Mouse (Mus musculus): Measurements from ENCODE around the gene Slc38a10. TPM values are rescaled to one million over a fixed set of nuclear protein-coding genes. Genes with fewer than 3 reads are reported as not detected.

Slc38a10 gene
- total RNA-seq, 2 experiments from 2014 or later, result 88.6 to 100 TPM

DNA sequence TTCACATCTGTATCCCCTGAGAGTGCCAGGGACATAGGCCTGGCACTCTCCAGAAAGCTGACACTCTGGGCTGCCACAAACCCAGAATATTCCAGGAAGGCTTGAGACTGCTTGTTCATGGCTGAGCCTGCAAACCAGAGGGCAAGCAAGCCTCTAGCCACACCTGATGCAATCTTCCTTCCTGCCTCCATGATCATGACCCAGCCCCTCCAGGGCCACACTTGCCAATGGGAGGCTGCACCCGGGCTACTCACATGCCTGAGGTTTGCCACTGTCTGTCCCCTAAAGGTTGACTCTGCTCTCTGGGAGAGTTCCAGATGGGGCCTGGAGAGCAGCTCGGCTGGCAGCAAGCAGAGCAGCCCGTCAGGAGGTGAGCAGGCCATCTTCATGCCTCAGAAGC lies 30.2 kb upstream of the Slc38a10 start:
- DNase-seq (ENCODE audit: low spot score in 2 of 2), result no peak

DNA sequence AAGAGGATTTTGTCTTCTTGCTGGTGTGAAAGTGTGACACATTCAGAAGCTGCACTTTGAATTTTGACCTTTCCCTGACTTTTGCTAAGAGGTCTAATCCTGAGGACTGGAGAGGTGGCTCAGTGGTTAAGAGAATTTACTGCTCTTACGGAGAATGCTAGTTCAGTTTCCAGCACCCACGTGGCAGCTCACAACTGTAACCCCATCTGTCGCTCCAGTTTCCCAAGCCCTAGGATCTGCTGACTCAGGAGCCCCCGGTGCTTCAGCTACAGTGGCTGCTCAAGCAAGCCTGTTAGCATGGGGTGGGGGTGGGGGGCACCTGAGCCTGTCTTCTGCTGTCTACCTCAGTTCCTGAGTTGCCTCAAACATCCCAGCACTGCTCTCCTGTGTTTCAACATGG lies 28.2 kb upstream of the Slc38a10 start:
- DNase-seq (ENCODE audit: low spot score in 2 of 2), result no peak

DNA sequence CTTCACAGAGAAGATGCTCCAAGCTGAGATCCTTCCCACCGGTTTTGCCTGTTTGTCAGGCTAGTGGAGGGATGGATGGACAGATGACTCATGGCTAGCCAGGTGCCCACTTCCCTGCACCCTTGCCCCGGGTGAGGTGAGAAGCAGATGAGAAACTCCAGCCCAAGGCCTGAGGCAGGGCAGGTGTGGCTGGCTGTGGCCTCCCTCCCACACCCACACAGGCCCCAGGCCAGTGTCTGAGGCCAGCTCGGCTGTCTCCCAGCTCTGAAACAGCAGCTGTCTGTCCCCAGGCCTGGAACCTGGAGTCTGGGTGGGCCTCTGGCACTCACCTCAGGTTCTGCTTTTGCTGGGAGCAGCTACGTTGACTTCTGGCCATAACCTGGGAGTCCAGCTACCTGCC lies 24.8 kb upstream of the Slc38a10 start:
- DNase-seq (ENCODE audit: low spot score in 2 of 2), result no peak

DNA sequence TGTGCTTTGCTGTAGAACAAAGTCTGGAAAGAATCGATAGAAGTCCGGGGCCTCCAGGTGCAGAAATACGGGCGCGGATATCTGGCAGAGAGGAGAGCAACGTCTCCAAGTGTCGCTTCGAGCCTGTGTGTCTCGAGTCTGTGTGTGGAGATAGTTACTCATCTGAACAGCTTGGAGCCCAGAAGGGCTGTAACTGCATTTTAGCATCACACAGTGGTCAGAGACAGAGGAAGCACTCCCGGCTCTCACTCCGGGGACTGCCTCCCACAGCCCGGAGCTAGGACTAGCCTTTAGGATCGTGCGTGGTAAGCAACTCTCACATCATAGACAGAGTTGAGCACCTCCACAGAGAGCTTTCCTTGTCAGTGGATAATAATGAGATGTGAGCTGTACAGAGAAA lies 22.1 kb upstream of the Slc38a10 start:
- no peak for DNase-seq (ENCODE audit: low spot score in 2 of 2)

DNA sequence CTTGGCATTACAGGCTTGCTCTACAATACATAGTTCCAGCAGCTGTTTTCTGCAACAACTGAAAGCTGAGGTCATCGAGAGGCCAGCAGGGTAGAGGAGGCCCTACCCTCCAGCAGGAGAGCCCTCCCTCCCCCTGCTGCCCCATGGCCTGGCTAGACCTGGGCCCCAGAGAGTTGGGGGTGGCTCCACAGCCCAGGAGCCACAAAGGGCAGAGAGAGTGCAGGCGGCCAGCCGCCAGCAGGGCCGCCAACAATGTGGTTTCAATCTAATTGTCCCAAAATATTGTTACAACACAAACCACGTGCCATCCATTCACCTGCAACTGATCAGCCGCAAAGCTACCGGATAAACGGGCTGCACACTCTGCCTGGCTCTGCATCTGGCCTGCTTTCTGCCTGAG lies 20.0 kb upstream of the Slc38a10 start:
- no peak for DNase-seq (ENCODE audit: low spot score in 2 of 2)

DNA sequence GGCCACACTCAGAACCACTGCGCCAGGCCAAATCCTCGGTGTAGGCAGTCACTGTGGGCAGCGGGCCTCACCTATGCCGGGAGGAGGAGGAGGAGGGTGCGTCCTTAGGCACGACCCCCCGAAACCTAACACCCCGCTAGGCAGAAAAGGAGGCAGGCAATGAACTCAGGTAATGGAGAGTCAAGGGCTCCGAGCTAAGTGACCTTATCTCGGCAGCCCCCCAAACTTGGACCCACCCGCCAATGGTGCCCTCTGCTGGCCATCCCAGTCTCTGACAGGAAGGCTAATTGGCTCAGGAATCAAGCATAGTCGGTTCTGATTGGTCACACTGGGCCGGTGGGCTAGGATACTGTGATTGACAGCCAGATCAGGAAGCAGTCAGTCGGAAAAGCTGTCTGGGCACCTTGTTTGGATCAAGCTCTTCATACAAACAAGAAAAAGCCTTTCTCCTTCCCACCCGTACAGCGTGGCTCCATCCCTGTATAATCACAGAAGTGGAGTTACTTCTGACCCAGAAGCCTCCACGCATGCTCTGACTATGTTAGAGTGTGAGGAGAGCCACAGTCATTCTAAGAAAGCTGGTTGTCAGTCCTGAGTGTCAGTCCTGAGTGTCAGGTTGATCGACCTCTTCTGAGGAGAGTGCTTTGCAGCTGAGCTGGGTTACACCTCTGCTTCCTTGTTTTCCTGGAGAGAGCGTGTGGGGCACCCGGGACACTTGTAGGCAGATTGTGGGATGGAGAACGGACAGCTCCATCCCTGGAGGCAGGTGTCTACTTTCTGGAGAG lies 18.3 kb upstream of the Slc38a10 start:
- DNase-seq (ENCODE audit: low spot score in 2 of 2), result peak in 1 of 2 experiments; percentile 70

DNA sequence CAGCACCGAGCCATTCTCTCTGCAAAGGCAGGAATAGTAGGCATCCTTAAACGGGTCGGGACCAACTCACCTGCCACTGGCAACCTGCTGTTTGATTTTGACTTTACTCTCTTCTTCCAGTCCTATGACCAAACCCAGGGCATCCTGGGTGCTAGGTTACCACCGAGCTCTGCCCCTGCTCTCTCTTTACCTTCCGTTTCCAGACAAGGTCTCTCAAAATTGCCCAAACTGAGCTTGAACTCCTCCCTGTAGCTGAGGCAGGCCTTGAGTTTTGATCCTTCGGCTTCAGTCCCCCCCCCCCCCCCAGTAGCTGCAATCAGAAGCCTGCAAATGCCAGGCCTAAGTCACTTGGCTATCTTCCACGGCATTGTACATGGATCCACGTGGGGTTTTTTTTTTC lies 17.4 kb upstream of the Slc38a10 start:
- DNase-seq (ENCODE audit: low spot score in 2 of 2), result no peak

DNA sequence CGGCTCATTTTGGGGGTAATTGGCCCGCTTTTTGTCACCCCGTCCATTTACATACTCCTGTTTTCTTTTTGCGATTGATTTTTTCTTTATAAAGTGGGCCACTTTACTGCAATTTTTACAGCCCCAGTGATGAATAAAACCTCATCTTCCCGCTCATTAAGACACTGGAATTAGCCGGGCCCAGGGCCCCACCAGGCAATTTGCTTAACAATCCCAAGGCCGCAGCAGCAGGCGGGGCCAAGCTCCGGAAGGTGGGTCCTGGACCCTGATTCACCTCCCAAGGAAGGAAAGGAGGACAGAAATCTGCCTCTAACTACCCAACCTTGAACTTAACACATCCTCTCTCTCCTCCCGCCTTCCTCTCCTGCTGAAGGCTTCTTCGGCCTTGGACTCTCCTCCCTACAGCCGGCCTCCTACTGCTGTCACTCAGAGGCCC lies 16.8 kb upstream of the Slc38a10 start:
- DNase-seq (ENCODE audit: low spot score in 2 of 2), result no peak

DNA sequence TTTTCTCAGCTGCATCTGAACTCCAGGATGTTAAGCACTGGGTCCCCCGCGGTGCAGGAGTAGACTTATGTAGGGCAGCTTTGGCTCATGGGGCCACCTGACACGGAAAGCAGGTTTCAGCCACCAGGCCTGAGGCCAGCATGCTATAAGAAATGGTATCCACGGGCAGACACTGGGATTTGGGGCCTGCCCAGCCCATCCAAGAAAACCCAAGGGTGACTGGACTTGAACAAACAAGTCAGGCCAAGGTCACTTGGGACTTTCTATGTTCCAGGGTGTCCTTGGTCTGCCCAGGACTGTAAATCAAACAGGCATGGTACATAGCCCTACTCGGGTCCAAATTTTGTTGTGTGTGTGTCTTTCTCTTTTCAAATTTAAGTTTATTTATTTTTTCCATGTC lies 15.9 kb upstream of the Slc38a10 start:
- DNase-seq (ENCODE audit: low spot score in 2 of 2), result no peak

DNA sequence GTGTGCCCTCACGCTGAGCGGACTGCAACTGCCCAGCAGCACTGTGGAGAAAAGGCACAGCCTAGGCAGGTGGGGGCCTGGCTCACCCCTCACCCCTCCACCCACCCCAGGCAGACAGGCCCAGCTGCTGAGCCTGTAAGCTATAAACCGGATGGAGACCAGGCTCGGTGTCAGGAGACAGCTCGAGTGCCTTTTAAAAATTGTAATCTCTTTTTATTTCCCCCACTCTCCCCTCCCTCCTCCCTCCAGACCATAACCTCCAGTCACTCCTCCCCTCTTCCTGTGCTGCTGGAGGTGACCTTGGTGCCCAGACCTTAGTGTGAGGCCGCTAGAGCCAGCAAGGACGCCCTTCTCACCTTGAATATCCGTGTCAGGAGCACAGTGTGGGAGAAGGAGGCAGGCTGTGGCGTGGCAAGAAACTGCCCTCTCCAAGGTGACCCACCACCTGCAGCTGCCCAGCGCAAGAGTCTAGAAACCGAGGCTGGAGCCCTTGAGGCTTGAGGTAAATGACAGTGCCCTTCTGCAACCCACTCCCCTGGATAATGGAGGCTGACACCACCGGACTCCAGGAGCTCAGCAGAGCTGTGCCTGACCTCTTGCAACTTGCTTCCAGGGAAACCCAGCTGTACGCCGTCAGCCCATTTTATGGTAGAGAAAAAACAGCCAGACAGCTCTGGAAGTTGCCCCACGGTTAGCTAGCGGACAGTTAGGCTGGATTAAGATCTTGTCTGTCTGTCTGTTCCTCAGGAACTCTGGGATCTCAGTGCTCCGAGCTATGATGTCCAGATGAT lies 13.5 kb upstream of the Slc38a10 start:
- DNase-seq (ENCODE audit: low spot score in 2 of 2), result no peak

DNA sequence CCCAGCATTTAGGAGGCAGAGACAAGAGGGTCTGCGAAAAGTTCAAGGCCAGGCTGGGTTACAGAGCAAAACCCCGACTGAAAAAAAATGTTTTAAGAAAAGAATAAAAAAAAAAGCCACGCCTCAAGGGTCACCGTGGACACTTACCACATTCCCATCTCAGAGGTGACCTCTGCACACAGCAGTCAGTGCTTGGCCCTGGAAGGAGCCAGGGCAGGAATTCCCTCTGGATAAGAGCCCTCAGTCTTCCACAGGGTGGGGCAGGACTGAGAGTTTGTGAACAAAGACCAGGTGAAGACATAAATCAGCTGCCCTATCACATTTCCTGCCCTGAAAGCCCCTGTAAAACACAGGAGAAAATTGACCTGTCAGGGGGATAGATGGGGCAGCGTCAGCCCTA lies 12.9 kb upstream of the Slc38a10 start:
- no peak for DNase-seq (ENCODE audit: low spot score in 2 of 2)

DNA sequence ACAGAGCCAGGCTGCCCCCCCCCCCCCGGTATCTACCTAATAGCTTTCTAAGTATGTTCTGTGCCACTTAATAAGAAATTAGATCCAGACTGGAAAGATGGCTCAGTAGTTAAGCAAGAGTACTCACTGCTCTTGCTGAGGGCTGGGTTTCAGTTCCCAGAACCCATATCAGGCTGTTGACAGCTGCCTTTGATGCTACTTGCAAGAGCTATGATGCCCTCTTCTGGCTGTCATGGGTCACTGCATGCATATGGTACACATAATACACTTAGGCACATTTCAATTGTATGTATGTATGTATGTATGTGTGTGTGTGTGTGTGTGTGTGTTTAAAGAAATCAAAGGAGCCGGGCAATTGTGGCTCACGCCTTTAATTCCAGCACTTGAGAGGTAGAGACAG lies 12.1 kb upstream of the Slc38a10 start:
- DNase-seq (ENCODE audit: low spot score in 2 of 2), result no peak

DNA sequence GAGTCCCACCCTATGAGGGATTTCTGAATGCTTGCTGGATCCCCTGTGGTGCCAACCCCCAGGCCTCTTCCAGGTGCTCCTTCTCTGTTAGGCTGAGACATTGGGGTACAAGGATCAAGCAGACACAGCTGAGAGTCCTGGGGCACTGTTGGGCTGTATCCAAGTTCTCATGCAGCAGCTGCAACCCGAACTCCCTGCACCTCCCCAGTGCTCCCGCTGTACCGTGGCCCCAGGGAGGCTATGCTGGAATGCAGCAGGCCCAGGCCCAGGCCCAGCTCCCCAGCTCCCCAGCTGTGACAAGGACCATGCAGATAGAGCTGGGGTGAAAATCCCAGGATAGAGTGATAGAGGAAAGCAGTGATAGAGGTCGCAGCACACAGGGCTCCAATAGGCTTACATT lies 10.1 kb upstream of the Slc38a10 start:
- DNase-seq (ENCODE audit: low spot score in 2 of 2), result no peak

DNA sequence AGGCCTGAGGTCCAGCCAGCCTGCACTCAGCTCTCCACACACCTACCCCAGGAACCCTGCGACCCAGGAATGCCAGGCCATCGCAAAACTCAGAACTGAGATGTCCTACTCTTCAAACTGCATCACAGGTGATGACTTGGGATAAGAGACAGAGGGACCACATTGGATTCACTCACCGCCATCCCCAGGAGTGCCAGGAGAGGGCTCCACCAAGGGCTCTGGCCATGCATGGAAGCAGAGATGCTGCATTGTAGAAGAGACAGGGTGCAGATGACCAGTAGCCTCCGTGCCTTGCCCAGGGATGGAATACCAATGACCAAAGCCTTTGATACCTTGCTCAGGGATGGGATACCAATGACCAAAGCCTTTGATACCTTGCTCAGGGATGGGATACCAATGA lies 9.3 kb upstream of the Slc38a10 start:
- DNase-seq (ENCODE audit: low spot score in 2 of 2), result no peak

DNA sequence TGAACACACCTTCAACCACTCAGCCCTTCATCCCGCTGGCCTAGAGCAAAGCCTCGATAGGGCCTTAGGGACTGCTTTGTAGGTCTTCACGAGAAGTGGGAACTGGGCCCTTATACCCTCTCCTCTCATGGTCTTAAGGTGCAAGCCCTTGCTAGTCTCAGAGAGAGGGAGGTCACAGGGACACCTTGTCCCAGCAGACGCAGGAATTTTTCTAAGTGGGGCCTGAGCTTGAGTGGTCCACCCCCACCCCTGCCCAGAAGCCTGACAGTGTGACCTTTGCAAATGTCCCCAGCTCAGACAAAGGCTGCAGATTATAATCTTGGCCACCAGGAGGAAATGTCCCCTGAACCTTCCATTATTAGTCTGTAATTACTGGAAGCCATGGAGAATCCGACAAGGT lies 8.5 kb upstream of the Slc38a10 start:
- DNase-seq (ENCODE audit: low spot score in 2 of 2), result no peak

DNA sequence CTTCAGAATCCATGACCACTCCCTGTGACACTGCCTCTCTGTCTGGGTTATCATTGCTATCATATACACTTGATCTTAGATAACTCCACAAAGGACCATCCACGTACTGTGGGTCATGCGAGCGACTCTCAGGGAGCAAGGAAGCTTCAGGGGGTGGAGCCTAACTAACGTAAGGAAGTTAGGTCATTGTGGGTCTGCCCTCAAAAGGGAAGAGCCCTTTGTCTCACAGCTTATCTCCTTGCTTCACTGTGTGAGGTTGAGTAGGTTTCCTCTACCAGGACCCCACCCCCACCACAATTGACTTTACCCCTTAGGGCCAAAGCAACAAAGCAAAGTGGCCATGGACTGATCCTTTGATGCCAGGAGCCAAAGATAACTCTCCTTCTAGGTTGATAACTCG lies 7.7 kb upstream of the Slc38a10 start:
- no peak for DNase-seq (ENCODE audit: low spot score in 2 of 2)

DNA sequence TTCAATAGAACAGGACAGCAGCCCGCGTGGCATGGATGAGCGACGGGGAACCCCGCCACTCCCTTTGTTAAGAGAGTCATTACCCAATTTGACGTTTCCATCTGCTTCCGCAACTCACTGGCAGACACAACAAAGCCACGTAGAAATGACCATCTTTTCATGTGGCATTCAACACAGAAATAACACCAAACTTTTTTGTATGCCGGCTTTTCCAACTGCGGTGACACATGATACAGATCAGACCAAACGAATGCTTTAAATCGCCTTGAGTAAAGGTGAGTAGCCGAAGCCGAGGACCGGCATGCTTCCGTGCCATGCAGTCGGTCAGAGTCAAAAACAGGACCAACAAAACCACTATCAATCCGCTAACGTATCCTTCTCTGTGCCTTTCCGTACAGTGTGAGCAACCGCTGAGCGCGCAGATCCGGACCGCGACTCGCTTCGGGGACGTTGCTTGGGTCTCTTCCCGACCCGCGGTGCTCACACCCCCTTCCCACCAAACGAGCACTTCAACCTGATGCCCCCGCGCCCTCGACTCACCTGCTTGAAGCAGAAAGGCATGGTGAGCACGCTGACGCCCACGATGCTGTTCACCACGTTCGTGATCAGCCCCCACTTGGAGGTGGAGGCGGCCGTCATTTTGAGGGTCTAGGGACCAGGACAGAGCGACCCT lies 570 bp downstream of the Slc38a10 start:
- DNase-seq (ENCODE audit: low spot score in 2 of 2), result peak in 1 of 2 experiments; percentile 41

DNA sequence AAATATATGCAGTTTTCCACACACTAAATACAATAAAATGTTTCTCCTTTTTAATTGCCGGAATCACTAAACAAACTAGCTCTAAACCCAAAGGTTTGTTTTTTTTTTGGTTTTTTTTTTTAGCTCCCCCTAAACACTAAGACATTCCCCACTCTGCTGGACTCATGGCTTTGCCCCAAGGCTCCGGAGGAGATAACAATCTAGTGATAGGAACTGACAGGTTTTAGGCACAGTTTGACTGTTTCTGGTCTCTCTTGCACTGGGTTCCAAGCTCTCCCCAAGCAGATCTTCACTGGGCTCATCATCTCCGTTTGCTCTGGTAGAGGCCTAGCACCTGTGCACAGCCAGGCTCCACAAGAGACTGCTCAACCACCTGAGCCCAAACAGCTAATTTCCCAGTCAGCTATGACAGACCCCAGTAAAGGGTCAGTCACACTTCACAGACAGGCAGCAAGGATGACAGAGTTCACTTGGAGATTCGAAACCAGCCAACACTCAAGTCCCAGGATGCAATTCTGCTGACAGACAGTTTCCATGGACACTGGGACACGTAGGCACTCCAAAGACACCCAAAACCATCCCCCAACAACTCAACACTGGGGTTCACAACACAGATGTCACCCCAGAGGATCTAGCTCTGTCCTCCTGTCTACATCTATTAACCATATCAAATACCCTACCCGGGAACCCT lies 1.5 kb downstream of the Slc38a10 start:
- DNase-seq (ENCODE audit: low spot score in 2 of 2), result no peak

DNA sequence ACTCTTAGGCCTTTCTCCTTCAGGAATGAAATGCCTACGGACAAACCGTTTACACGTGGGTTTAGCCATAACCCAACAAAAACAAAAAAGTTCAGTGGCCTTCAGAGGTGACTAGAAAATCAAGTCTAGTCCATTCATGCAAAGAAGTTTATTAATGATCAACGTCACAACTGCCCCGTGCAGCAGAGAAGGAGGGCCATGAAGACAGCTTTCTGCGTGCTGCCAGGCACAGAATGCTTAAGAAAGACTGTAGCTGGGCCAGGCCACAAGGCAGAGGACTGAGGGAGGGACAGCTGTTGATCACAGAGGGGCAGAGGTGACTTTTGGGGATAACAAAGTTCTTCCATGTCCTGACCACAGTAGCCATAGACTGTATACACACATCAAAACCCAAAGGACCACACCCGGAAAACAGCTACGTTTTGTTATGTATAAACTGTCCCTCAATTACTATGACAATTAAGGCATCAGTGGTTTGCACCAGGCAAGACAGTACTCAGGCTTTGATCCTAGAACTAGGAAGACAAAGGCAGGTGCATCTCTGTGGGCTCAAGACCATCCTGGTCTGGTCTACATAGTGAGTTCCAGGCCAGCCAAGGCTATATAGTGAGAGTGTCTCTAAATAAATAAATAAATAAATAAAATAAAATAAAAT lies 2.8 kb downstream of the Slc38a10 start:
- DNase-seq (ENCODE audit: low spot score in 2 of 2), result no peak

DNA sequence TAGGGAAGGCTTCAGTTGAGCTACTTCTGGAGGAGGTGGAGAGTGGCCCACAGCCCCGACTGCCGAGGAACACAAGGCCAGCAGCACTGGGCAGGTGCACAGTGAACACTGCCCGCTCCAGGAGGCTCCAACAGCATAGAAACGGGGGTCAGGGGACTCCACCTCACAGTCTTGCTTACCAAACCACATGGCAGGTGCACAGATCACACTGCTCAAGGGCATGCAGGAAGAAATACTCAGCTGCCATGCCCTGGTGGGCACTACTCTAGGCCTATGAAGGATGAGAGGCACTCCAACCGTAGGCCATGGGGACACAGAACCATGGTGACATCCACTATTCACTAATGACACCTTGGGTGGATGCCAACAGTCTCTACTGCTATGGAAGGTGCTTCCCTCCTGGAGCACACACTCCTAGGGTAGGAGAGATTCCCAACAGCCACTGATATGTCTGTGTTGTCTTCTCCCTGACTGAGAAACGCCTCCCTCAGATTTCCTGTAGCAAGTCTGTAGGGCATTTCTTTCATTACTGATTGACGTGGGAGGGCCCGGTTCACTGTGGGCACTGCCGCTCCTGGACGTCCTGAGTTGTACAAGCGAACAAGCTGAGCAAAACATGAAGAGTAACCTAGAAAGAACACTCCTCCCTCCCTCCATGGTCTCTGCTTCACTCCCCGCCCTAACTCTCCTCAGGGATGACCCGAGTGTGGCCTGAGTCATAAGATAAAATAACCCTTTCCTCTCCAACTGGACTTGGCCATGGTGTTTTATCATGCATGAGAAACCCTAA lies 7.2 kb downstream of the Slc38a10 start:
- DNase-seq (ENCODE audit: low spot score in 2 of 2), result no peak

Data from gastrocnemius, postnatal 4 days (tissue).